Mouse (Mus musculus): ENCODE data around the gene Cd80. TPM values are rescaled to one million over a fixed set of nuclear protein-coding genes. Genes with fewer than 3 reads are reported as not detected.

The Cd80 gene
- polyA plus RNA-seq, 1 experiment from 2014 or later: 0.23 TPM

DNA sequence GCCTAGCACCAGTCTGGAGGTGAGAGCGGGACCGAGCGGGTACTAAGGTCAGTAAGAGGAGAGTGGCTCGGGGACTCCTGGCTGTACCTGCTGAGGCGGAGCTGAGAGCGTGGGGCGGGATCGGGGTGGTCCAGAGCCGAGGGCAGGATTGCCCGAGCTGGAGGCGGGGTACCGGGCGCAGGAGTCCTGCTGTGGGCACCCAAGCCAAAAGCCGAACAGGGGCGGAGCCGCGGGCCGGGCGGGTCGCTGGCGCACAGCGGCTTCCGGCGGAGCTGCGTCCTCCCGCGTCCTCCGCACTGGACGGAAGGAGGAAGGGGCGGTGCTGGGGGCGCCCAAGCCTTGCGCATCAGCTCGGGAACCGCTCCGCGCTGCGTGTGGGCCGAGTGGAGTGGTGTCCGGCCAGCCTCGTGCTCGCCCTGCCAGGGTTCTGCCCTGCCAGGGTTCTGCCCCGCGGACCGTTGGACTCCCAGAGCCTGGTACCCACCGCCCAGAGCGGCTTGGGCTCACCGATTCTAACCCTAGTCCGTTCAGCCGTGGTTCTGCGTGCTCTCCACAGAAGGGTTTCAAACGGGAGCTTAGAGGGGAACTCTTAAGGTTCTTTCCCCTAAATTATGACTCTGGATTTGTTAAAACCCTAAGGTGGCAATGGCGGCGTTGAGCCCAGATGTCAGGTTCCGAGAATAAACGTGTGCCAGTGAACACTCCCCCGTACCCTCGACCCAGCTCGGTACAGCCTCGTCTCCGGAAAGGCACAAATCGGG lies 2.7 kb upstream of the Cd80 start, which contains the start of gene Adprh:
Adprh (minus strand) TSS at position 262 of the 761 bp plus-strand sequence.
- H3K27ac ChIP-seq (replicated peaks): peak within 1 kb of the TSS; percentile 97
- H3K4me3 ChIP-seq: peak within 1 kb of the TSS; percentile 88
- WGBS: 1% methylated on average over 60 of the region's 61 CpGs
- H3K9me3 ChIP-seq (replicated peaks): no peaks in the 10 kb centered on the region
- DNase-seq (ENCODE audit: low spot score): peak; percentile 90
- peaks cover 32% of the 10 kb centered on the region for H3K36me3 ChIP-seq
- no peaks in the 10 kb centered on the region for H3K27me3 ChIP-seq (ENCODE audit: low read depth, poor library complexity, severe bottlenecking)
- H3K4me1 ChIP-seq: peaks cover 24% of the 10 kb centered on the region

DNA sequence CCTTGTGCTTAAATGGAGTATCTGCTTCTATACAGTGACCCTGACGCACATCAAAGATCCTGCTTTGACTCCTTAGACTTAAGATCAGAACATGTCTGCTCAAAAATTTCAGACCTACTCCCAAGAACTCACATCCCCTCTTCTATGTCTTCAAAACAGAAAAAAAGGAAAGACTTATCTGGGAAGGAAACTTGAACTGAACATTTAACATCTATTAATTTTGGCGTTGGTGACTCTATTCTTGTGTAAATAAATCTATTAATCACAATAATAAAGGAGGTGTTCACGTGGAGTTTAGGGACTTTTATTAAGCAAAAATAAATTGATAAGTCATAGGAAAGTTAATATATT lies 2.2 kb upstream of the Cd80 start:
- H3K4me3 ChIP-seq: peak overlapping the region; percentile 88
- WGBS: 38% methylated on average over 3 of the region's 3 CpGs

DNA sequence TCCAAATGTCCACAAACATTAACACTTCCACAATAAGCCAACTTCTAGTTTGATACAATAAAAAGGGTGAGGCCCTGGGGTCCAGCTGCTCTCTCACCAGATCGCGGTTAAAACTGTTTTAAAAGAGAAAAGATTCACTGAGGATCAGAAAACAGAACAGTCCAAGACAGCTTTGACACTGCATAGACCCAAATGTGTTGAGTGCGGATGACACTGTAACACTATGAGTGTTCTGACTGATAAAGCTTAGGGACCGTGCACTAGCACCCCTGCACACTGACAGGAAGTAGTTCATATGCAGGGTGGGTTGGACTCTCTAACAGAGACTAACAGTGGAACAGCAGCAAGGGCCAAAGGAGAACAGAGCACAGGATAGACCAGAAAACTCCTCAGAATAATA lies 1.4 kb upstream of the Cd80 start:
- Histone ChIP-seq H3K4me3 (no peak overlapping the region), H3K36me3 (peaks cover 19% of the 10 kb centered on the region), H3K9me3 (replicated peaks) (no peaks in the 10 kb centered on the region), H3K27ac (replicated peaks) (no peak overlapping the region), H3K4me1 (peaks cover 24% of the 10 kb centered on the region), H3K27me3 (ENCODE audit: low read depth, poor library complexity, severe bottlenecking) (no peaks in the 10 kb centered on the region)
- DNase-seq (ENCODE audit: low spot score): no peak
- WGBS: 93% methylated on average over 4 of the region's 4 CpGs

More for the DNA sequence above, 2.2 kb upstream of the Cd80 start:
- DNase-seq (ENCODE audit: low spot score): no peak
- no peaks in the 10 kb centered on the region for H3K27me3 ChIP-seq (ENCODE audit: low read depth, poor library complexity, severe bottlenecking)
- no peaks in the 10 kb centered on the region for H3K9me3 ChIP-seq (replicated peaks)
- peaks cover 27% of the 10 kb centered on the region for H3K36me3 ChIP-seq
- peaks cover 24% of the 10 kb centered on the region for H3K4me1 ChIP-seq
- peak overlapping the region; percentile 97 for H3K27ac ChIP-seq (replicated peaks)

DNA sequence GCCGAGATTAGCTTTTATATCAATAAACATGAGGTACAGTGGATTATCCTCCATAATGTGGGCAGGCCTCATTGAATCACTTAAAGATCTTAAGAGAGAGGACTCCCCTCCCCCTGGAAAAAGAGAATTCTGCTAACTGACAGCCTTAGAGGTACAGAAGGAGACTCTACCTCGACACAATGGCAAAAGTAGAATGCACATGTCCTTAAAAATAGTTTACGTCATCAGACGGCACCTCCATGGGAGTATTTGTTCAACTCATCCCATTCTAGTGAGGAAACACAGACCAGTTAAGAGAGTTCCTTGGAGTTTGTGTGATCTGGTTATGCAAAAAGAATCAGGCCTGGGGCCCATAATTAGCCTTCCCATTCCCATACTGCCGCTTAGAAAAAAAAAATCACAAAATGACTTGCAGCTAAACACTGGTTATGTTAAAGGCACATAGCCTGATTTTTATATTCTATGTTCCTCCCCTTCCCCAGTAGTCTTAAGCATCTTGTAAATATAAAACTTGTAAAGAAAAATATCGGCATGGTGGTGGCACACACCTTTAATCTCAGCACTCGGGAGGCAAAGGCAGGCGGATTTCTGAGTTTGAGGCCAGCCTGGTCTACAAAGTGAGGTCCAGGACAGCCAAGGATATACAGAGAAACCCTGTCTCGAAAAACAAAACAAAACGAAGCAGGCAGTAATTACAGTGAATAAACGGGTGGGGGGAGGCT lies 667 bp upstream of the Cd80 start:
- DNase-seq (ENCODE audit: low spot score): no peak
- H3K4me1 ChIP-seq: peaks cover 24% of the 10 kb centered on the region
- H3K27me3 ChIP-seq (ENCODE audit: low read depth, poor library complexity, severe bottlenecking): no peaks in the 10 kb centered on the region
- H3K27ac ChIP-seq (replicated peaks): no peak overlapping the region
- WGBS: 88% methylated on average over 11 of the region's 11 CpGs
- H3K36me3 ChIP-seq: peaks cover 11% of the 10 kb centered on the region
- H3K9me3 ChIP-seq (replicated peaks): no peaks in the 10 kb centered on the region
- H3K4me3 ChIP-seq: no peak overlapping the region

DNA sequence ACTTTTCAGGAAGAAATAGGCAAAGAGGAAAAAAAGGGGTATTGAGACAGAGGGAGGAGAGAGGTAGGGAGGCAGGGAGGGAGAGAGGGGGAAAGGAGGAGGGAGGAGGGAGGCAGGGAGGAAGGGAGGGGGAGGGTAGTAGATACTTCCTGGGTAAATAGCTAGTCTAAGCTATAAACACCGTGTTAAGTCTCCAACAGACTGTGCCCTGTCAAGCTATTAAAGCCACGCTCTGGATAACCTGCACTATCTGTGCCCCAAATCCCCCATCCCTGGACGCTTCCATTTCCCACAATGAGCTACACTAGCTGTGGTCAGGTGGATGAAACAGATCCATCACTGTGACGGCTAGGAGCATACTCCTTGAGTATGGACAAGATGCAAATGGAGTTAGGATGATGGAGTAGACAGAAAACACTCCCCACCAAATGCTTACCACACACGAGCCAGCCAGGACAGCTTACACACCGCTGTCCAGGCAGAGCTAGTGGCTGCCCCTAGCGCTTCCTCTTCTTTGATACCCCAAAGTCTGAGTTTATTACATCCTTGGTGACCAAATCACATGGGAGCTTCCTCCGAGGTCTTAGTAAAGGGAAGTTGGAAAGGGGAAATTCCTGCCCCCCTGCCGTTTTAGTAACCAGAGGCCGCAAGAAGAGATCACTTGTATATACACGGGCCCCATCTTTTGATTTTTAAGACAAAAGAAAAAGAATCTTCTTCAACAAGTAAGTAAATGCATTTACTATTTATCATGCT lies 1.6 kb downstream of the Cd80 start:
- Histone ChIP-seq H3K9me3 (replicated peaks) (no peaks in the 10 kb centered on the region), H3K4me1 (peaks cover 9% of the 10 kb centered on the region), H3K36me3 (no peaks in the 10 kb centered on the region), H3K27ac (replicated peaks) (no peak overlapping the region), H3K4me3 (no peak overlapping the region), H3K27me3 (ENCODE audit: low read depth, poor library complexity, severe bottlenecking) (no peaks in the 10 kb centered on the region)
- WGBS: 68% methylated on average over 11 of the region's 11 CpGs
- DNase-seq (ENCODE audit: low spot score): no peak

DNA sequence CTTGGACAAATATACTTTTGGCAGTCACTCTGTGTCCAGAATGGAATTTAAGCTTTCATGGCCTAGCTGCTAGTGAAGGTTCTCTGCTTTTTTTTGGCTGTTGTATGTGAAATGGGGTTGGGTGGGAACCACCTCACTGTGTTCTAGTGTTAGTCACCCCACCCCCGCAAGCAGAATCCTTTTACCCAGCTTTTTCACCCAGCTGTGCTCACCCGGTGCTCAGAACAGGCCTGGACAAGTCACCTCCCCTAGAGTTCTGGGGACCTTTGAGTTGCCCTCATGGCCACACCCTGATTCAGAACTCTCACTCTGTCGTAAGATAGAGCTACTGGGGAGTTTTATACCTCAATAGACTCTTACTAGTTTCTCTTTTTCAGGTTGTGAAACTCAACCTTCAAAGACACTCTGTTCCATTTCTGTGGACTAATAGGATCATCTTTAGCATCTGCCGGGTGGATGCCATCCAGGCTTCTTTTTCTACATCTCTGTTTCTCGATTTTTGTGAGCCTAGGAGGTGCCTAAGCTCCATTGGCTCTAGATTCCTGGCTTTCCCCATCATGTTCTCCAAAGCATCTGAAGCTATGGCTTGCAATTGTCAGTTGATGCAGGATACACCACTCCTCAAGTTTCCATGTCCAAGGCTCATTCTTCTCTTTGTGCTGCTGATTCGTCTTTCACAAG lies 3.4 kb downstream of the Cd80 start:
- no peak overlapping the region for H3K27ac ChIP-seq (replicated peaks)
- H3K36me3 ChIP-seq: no peaks in the 10 kb centered on the region
- no peak overlapping the region for H3K4me3 ChIP-seq
- H3K4me1 ChIP-seq: no peaks in the 10 kb centered on the region
- H3K27me3 ChIP-seq (ENCODE audit: low read depth, poor library complexity, severe bottlenecking): no peaks in the 10 kb centered on the region
- no peaks in the 10 kb centered on the region for H3K9me3 ChIP-seq (replicated peaks)
- DNase-seq (ENCODE audit: low spot score): no peak
- 72% methylated on average over 6 of the region's 6 CpGs for WGBS

DNA sequence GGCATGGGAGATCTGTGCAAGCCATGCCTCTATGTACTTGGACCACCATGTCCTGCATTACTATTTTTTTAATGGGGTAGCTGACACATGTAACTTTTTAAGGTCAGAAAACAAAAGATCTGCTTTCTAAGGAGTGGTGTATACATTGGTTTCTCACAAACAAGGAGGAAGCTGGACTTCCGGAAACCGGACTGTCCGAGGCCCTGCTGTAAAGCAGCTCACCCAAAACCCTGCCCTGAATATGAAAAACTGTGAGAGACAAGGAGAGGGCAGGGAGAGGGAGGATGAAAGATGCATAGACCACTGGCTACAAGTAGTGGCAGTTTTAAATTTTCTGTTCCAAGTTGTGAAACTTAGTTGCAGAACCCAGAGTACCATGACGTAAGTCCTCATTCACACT lies 4.6 kb downstream of the Cd80 start:
- no peak overlapping the region for H3K4me3 ChIP-seq

DNA sequence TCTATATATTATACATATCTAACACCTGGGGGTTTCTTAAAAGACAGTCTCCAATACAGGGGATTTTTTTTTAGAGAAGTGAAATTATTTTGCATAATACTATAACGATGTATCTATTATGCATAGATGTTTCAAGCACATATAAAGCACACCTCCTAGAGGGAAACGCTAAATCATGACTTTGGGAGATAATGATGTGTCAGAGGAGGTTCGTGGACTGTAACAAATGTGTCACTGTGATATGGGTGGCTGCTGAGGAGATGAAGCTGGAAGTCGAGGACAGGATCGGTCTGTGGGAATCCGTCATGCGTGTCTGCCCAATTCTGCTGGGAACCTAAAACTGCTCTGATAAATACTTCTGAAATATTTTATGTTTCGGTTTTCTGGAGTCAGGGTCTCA lies 6.4 kb downstream of the Cd80 start:
- Histone ChIP-seq H3K27me3 (ENCODE audit: low read depth, poor library complexity, severe bottlenecking) (no peaks in the 10 kb centered on the region), H3K4me3 (no peak overlapping the region), H3K9me3 (replicated peaks) (no peaks in the 10 kb centered on the region), H3K27ac (replicated peaks) (no peak overlapping the region), H3K4me1 (no peaks in the 10 kb centered on the region), H3K36me3 (no peaks in the 10 kb centered on the region)
- no peak for DNase-seq (ENCODE audit: low spot score)
- WGBS: 86% methylated on average over 8 of the region's 8 CpGs

More for the DNA sequence above, 4.6 kb downstream of the Cd80 start:
- no peaks in the 10 kb centered on the region for H3K4me1 ChIP-seq
- H3K27me3 ChIP-seq (ENCODE audit: low read depth, poor library complexity, severe bottlenecking): no peaks in the 10 kb centered on the region
- no peak for DNase-seq (ENCODE audit: low spot score)
- H3K9me3 ChIP-seq (replicated peaks): no peaks in the 10 kb centered on the region
- no peaks in the 10 kb centered on the region for H3K36me3 ChIP-seq
- 92% methylated on average over 4 of the region's 4 CpGs for WGBS
- H3K27ac ChIP-seq (replicated peaks): no peak overlapping the region

DNA sequence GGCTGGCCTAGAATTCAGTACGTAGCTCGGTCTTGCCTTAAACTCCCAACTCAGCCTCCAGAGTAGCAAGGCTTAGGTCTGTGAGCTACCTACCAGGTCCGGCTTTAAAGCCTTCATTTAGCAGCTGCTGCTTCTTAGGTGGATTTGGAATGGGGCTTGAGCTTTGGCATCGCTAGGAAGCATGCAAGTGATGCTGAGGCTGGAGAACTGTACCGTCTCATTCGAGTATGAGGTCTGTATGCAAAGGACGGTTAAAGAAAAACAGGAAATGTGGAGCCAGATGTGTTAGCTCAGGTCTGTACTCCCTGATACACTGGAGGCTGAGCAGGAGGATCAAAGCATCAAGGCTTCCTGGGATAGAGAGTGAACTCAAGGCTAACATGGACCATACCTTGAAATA lies 6.8 kb downstream of the Cd80 start:
- Histone ChIP-seq H3K27me3 (ENCODE audit: low read depth, poor library complexity, severe bottlenecking) (no peaks in the 10 kb centered on the region), H3K27ac (replicated peaks) (no peak overlapping the region), H3K9me3 (replicated peaks) (no peaks in the 10 kb centered on the region), H3K4me1 (no peaks in the 10 kb centered on the region), H3K36me3 (no peaks in the 10 kb centered on the region), H3K4me3 (no peak overlapping the region)
- no peak for DNase-seq (ENCODE audit: low spot score)
- 89% methylated on average over 7 of the region's 7 CpGs for WGBS

DNA sequence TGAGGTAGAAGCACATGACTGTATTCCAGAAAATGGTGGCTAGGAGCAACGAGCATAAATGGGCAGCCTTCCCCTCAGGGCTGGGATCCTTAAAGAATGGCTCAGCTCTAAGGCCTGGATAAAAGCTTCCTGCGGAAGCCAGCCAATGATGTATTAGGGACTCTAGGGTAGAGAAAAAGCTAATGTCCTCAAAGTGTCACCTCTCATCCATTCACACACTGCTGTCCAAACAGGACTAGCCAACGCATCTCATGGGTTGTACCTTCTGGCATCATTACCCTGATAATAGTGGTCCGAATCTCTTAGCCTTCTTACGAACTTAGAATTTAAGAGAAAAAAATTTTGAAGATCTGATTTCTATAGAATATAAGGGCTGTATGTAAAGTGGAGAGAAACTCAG lies 7.9 kb downstream of the Cd80 start:
- Histone ChIP-seq H3K9me3 (replicated peaks) (no peaks in the 10 kb centered on the region), H3K36me3 (no peaks in the 10 kb centered on the region), H3K27ac (replicated peaks) (no peak overlapping the region), H3K27me3 (ENCODE audit: low read depth, poor library complexity, severe bottlenecking) (no peaks in the 10 kb centered on the region), H3K4me1 (no peaks in the 10 kb centered on the region), H3K4me3 (no peak overlapping the region)
- WGBS: 92% methylated on average over 5 of the region's 5 CpGs
- no peak for DNase-seq (ENCODE audit: low spot score)

DNA sequence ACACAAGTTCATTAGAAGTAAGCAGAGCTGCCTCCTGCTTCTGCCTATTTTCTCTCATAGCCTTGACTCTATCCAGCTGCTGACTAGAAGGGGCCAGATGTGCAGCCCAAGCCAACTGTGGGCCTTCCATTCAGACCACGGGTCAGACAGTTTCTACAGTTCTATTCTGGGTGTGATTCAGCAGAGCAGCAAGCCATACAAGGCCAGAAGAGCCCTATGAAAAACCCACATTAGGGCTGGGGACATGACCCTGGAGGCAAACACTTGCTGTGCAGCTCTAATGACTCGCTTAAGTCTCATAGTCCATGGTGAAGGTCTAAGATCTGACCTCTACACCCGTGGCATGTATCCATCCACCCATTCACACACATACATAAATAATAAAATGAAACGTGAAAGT lies 10.7 kb downstream of the Cd80 start:
- WGBS: 83% methylated on average over 4 of the region's 4 CpGs
- H3K4me3 ChIP-seq: no peak overlapping the region
- no peaks in the 10 kb centered on the region for H3K27me3 ChIP-seq (ENCODE audit: low read depth, poor library complexity, severe bottlenecking)
- H3K36me3 ChIP-seq: no peaks in the 10 kb centered on the region
- no peak overlapping the region for H3K27ac ChIP-seq (replicated peaks)
- H3K4me1 ChIP-seq: no peaks in the 10 kb centered on the region
- no peak for DNase-seq (ENCODE audit: low spot score)
- H3K9me3 ChIP-seq (replicated peaks): no peaks in the 10 kb centered on the region

DNA sequence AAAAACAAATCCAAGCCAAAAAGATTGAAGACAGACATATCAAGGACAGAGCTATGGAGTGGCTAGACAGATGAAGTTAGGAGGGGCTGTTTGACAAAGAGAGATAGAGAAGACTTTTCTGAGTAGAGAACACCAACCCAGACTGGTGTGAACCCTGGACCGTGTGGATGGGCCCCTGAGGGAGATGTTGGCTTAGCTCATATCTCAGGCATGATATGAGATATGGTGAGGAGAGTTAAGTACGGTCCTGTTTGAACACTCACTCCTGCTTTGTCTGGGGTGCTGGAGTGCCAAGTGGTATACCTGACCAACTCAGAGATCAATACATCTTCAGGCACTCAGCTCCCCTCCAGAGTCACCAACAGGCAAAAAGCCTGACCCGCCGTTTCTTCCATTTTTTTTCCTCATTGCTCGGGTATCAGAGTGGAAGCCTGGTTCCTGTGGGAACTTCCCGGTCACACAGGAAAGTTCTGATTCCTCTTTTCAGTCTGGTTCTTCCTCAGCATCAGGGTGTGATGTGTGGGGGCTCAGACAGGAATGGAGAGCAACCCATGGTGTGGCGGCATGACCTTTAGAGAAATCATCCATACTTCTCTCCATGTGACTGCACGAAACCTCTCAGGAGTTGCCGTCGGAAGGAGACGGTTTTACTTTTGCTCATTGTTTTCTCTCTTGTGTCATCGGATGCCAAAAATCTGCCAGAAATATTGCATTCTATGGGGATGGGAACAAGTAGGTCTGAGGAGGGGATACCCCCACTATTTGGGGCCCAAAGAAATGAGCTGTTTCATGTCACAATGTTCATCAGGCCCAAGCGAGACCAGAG lies 11.9 kb downstream of the Cd80 start:
- no peak overlapping the region for H3K4me3 ChIP-seq
- H3K4me1 ChIP-seq: no peaks in the 10 kb centered on the region
- 91% methylated on average over 13 of the region's 13 CpGs for WGBS
- no peaks in the 10 kb centered on the region for H3K27me3 ChIP-seq (ENCODE audit: low read depth, poor library complexity, severe bottlenecking)
- no peak overlapping the region for H3K27ac ChIP-seq (replicated peaks)
- no peaks in the 10 kb centered on the region for H3K36me3 ChIP-seq
- DNase-seq (ENCODE audit: low spot score): no peak
- no peaks in the 10 kb centered on the region for H3K9me3 ChIP-seq (replicated peaks)
